12 mouse cellular contexts compared by ENCODE assay signal in genomic region chr17:64397254-64397897, GRCm38 (mm10).
DNase-seq lines count a peak whose midpoint lies in the region; ATAC-seq lines count a peak whose summit lies in the region.
"Had no signal": no experiment of that assay in that cellular context is flagged by ENCODE, and none has a peak within 500 bp of the region (broad histone marks: within the 10 kb centered on the region; RNA-seq: fewer than 3 reads in every experiment).

No protein-coding gene starts in this region.

- H3K9ac ChIP-seq in heart, embryonic 16.5 days (ENCODE audit: low read length) = no peak overlapping the region
- H3K9ac ChIP-seq: neural tube, embryonic 12.5 days had no signal

- ATAC-seq in heart, embryonic 16.5 days (replicated peaks; ENCODE audit: extremely low read depth, insufficient read depth, low FRiP score) = no peak; the same call in 1 of the 2 replicates
- peak; percentile 79 for ATAC-seq in megakaryocyte progenitor cell, adult 5-6 weeks (replicated peaks; ENCODE audit: poor library complexity)

- H3K36me3 ChIP-seq in heart, embryonic 16.5 days (ENCODE audit: control insufficient read depth, insufficient read depth) = no peaks in the 10 kb centered on the region
- no peaks in the 10 kb centered on the region for H3K36me3 ChIP-seq in limb, embryonic 10.5 days
- H3K36me3 ChIP-seq: neural tube, embryonic 12.5 days had no signal

- peak overlapping the region; percentile 34; the same call in 1 of the 2 replicates for H3K4me2 ChIP-seq in heart, embryonic 16.5 days (ENCODE audit: low read depth, low read length)
- H3K4me2 ChIP-seq: neural tube, embryonic 12.5 days had no signal

- H3K9me3 ChIP-seq in heart, embryonic 16.5 days (replicated peaks; ENCODE audit: control insufficient read depth, low read length) = no peaks in the 10 kb centered on the region
- H3K9me3 ChIP-seq in limb, embryonic 10.5 days (replicated peaks) = no peaks in the 10 kb centered on the region
- H3K9me3 ChIP-seq: neural tube, embryonic 12.5 days had no signal

- no peak overlapping the region for H3K27ac ChIP-seq in heart, embryonic 16.5 days (ENCODE audit: low read length)
- peak overlapping the region; percentile 54 for H3K27ac ChIP-seq in limb, embryonic 10.5 days
- H3K27ac ChIP-seq: layer of hippocampus, adult 2 months; neural tube, embryonic 12.5 days had no signal

- H3K4me1 ChIP-seq in heart, embryonic 16.5 days (ENCODE audit: control insufficient read depth, insufficient read depth, low read length) = no peaks in the 10 kb centered on the region
- peaks cover 18% of the 10 kb centered on the region for H3K4me1 ChIP-seq in limb, embryonic 10.5 days
- H3K4me1 ChIP-seq: neural tube, embryonic 12.5 days had no signal

- H3K4me3 ChIP-seq in heart, embryonic 16.5 days (ENCODE audit: low read length) = peak overlapping the region; percentile 0; the same call in 1 of the 2 replicates
- H3K4me3 ChIP-seq in limb, embryonic 10.5 days = peak overlapping the region; percentile 19; the same call in 1 of the 2 replicates
- H3K4me3 ChIP-seq: erythroblast, embryonic 14.5 days; layer of hippocampus, adult 2 months; neural tube, embryonic 12.5 days had no signal

- DNase-seq in heart, adult 8-10 months (ENCODE audit: low spot score) = peak; percentile 27
- no peak for DNase-seq in heart, postnatal 36 days
- DNase-seq in limb, embryonic 10.5 days (ENCODE audit: low spot score) = no peak
- DNase-seq in frontal cortex, adult 2 months (ENCODE audit: extremely low spot score in 1 of 2, low spot score in 1 of 2) = no peak
- no peak for DNase-seq in urinary bladder, adult 18-20 months (ENCODE audit: low spot score in 2 of 2)
- no peak for DNase-seq in urinary bladder, adult 2 months (ENCODE audit: low spot score)
- DNase-seq: thymus, postnatal 14 days had no signal

- H3K27me3 ChIP-seq in heart, embryonic 16.5 days (ENCODE audit: control insufficient read depth, insufficient read depth, low read length) = no peaks in the 10 kb centered on the region
- no peaks in the 10 kb centered on the region for H3K27me3 ChIP-seq in limb, embryonic 10.5 days (ENCODE audit: low read depth, poor library complexity, severe bottlenecking)
- H3K27me3 ChIP-seq: neural tube, embryonic 12.5 days had no signal

- WGBS in heart, embryonic 16.5 days = 33% methylated on average over 12 of the region's 12 CpGs
- 51% methylated on average over 12 of the region's 12 CpGs for WGBS in limb, embryonic 10.5 days

- intact Hi-C loops in heart, postnatal 36 days (cut with DNase I) = no loop called here
